Mouse (Mus musculus) MEL (cell line): ENCODE measurements around the gene Spag17. TPM values are rescaled to one million over a fixed set of nuclear protein-coding genes. Genes with fewer than 3 reads are reported as not detected.
A peak's percentile ranks its signal among the peaks of the same experiment; 100 is the strongest.

ENCODE experiments used
- DNase-seq: peaks from one replicate; pipeline ENCODE4 v3.0.0; 2011; ENCODE audit warnings: low read depth, low spot score
- H3K27ac ChIP-seq: 2 replicates; pipeline ENCODE4 v1.5.1; 2012; ENCODE audit warnings: low read depth, mild to moderate bottlenecking, control low read depth, low read length, moderate library complexity; ENCODE audit not compliant: control insufficient read depth
- H3K27me3 ChIP-seq, 2 experiments: fragments of 150-350 bp in 1 of 2; sonication (generic) in 1 of 2; 2 replicates each; pipeline ENCODE4 v1.6.1; 2012; ENCODE audit warnings: low read length in 2 of 2, mild to moderate bottlenecking in 2 of 2, improper control_type of control experiment in 1 of 2, moderate library complexity in 1 of 2; ENCODE audit not compliant: insufficient read depth in 2 of 2, control insufficient read depth in 1 of 2
- H3K36me3 ChIP-seq, 2 experiments: 2 replicates each; pipeline ENCODE4 v1.6.1; 2012 to 2014; ENCODE audit warnings: low read length in 2 of 2, improper control_type of control experiment in 1 of 2, inconsistent platforms in 1 of 2, mild to moderate bottlenecking in 1 of 2; ENCODE audit not compliant: insufficient read depth in 2 of 2, control insufficient read depth in 1 of 2
- H3K4me1 ChIP-seq, 2 experiments: fragments of 150-350 bp in 1 of 2; sonication (generic) in 1 of 2; 2 replicates each; pipeline ENCODE4 v1.6.1; 2012; ENCODE audit warnings: low read length in 2 of 2, improper control_type of control experiment in 1 of 2, mild to moderate bottlenecking in 1 of 2; ENCODE audit not compliant: insufficient read depth in 2 of 2, control insufficient read depth in 1 of 2
- H3K4me3 ChIP-seq, 2 experiments: fragments of 150-350 bp in 1 of 2; sonication (generic) in 1 of 2; 2 replicates each; pipeline ENCODE4 v1.5.1; 2012; ENCODE audit warnings: low read depth in 2 of 2, low read length in 2 of 2, mild to moderate bottlenecking in 2 of 2, moderate library complexity in 2 of 2, control low read depth in 1 of 2, improper control_type of control experiment in 1 of 2; ENCODE audit not compliant: control insufficient read depth in 1 of 2, insufficient read depth in 1 of 2
- H3K79me2 ChIP-seq: 2 replicates; pipeline ENCODE4 v1.6.1; 2012; ENCODE audit warnings: mild to moderate bottlenecking, low read length, moderate library complexity; ENCODE audit not compliant: control insufficient read depth, poor library complexity, insufficient read depth
- H3K9ac ChIP-seq: 2 replicates; pipeline ENCODE4 v1.6.1; 2012; ENCODE audit warnings: low read depth, mild to moderate bottlenecking, control low read depth, low read length, moderate library complexity; ENCODE audit not compliant: control insufficient read depth, poor library complexity, severe bottlenecking
- H3K9me3 ChIP-seq: fragments of 150-350 bp; sonication (generic); replicated peaks from 2 replicates; pipeline ENCODE4 v1.6.1; 2012; ENCODE audit warnings: mild to moderate bottlenecking, low read length, improper control_type of control experiment, moderate library complexity; ENCODE audit not compliant: insufficient read depth
- BHLHE40 ChIP-seq: IDR thresholded peaks from 2 replicates; pipeline ENCODE4 v1.6.1; 2012; ENCODE audit warnings: low read depth, mild to moderate bottlenecking, inconsistent platforms, low read length, improper control_type of control experiment, borderline replicate concordance
- CHD1 ChIP-seq: IDR thresholded peaks from 2 replicates; pipeline ENCODE4 v1.6.1; 2012; ENCODE audit warnings: low read depth, mild to moderate bottlenecking, inconsistent platforms, low read length, improper control_type of control experiment
- CTCF ChIP-seq, 3 experiments: IDR thresholded peaks in 2 of 3; conservative IDR thresholded peaks in 1 of 3; 2 replicates each; pipeline ENCODE4 v1.5.1; 2011 to 2012; ENCODE audit warnings: low read length in 3 of 3, low read depth in 2 of 3, mild to moderate bottlenecking in 2 of 3, improper control_type of control experiment in 1 of 3, inconsistent platforms in 1 of 3, mixed read lengths in 1 of 3, moderate library complexity in 1 of 3; ENCODE audit not compliant: control insufficient read depth in 1 of 3, insufficient read depth in 1 of 3, poor library complexity in 1 of 3, severe bottlenecking in 1 of 3
- KAT2A ChIP-seq: conservative IDR thresholded peaks from 2 replicates; pipeline ENCODE4 v1.6.1; 2012; ENCODE audit warnings: low read depth, low read length, improper control_type of control experiment, inconsistent platforms
- MAFK ChIP-seq: IDR thresholded peaks from 2 replicates; pipeline ENCODE4 v1.6.1; 2011; ENCODE audit warnings: low read depth, mild to moderate bottlenecking, low read length, improper control_type of control experiment, borderline replicate concordance
- MAX ChIP-seq: IDR thresholded peaks from 2 replicates; pipeline ENCODE4 v1.6.1; 2011; ENCODE audit warnings: low read length, improper control_type of control experiment
- MAZ ChIP-seq: IDR thresholded peaks from 2 replicates; pipeline ENCODE4 v1.6.1; 2012; ENCODE audit warnings: low read depth, mild to moderate bottlenecking, inconsistent platforms, low read length, improper control_type of control experiment
- MYB ChIP-seq: IDR thresholded peaks from 2 replicates; pipeline ENCODE4 v1.6.1; 2011; ENCODE audit warnings: mild to moderate bottlenecking, low read depth, low read length, improper control_type of control experiment
- MYC ChIP-seq: IDR thresholded peaks from 2 replicates; pipeline ENCODE4 v1.6.1; 2011; ENCODE audit warnings: low read depth, mild to moderate bottlenecking, low read length, improper control_type of control experiment, moderate library complexity
- NRF1 ChIP-seq: IDR thresholded peaks from 2 replicates; pipeline ENCODE4 v1.6.1; 2014; ENCODE audit warnings: low read depth, mild to moderate bottlenecking, inconsistent platforms, low read length, improper control_type of control experiment, moderate library complexity; ENCODE audit not compliant: poor library complexity, insufficient read depth, severe bottlenecking
- POLR2AphosphoS2 ChIP-seq: IDR thresholded peaks from 2 replicates; pipeline ENCODE4 v1.6.1; 2011; ENCODE audit warnings: low read length, improper control_type of control experiment
- POLR2AphosphoS5 ChIP-seq: IDR thresholded peaks from 2 replicates; pipeline ENCODE4 v1.6.1; 2012; ENCODE audit warnings: low read depth, borderline replicate concordance, mild to moderate bottlenecking, inconsistent platforms, low read length, moderate library complexity, mixed read lengths
- RAD21 ChIP-seq: IDR thresholded peaks from 2 replicates; pipeline ENCODE4 v1.6.1; 2011; ENCODE audit warnings: mild to moderate bottlenecking, low read depth, low read length, improper control_type of control experiment
- RCOR1 ChIP-seq: IDR thresholded peaks from 2 replicates; pipeline ENCODE4 v1.6.1; 2012; ENCODE audit warnings: low read depth, mild to moderate bottlenecking, inconsistent platforms, low read length, improper control_type of control experiment
- SIN3A ChIP-seq: IDR thresholded peaks from 2 replicates; pipeline ENCODE4 v1.6.1; 2012; ENCODE audit warnings: low read length, improper control_type of control experiment, inconsistent platforms
- SMC3 ChIP-seq: IDR thresholded peaks from 2 replicates; pipeline ENCODE4 v1.6.1; 2011; ENCODE audit warnings: low read depth, low read length, improper control_type of control experiment
- TBP ChIP-seq: IDR thresholded peaks from 2 replicates; pipeline ENCODE4 v1.8.0; 2011; ENCODE audit warnings: low read depth, low read length, improper control_type of control experiment
- ZC3H11A ChIP-seq: IDR thresholded peaks from 2 replicates; pipeline ENCODE4 v1.6.1; 2012; ENCODE audit warnings: low read depth, mild to moderate bottlenecking, inconsistent platforms, low read length, improper control_type of control experiment
- ZKSCAN1 ChIP-seq: IDR thresholded peaks from 2 replicates; pipeline ENCODE4 v1.6.1; 2012; ENCODE audit warnings: low read depth, mild to moderate bottlenecking, inconsistent platforms, low read length, improper control_type of control experiment, moderate library complexity
- ZNF384 ChIP-seq: IDR thresholded peaks from 2 replicates; pipeline ENCODE4 v1.6.1; 2012; ENCODE audit warnings: low read depth, mild to moderate bottlenecking, inconsistent platforms, low read length, improper control_type of control experiment
- polyA plus RNA-seq, 2 experiments: library from polyadenylated mRNA; stranded (reverse) in 1 of 2; unstranded in 1 of 2; fragments of >175 nt in 1 of 2; fragments of >200 nt in 1 of 2; gene quantifications; 2 replicates each; pipeline versions ENCODE4 v1.2.1 to v1.2.4; 2012; ENCODE audit warnings: low replicate concordance in 2 of 2, low read depth in 1 of 2; ENCODE audit not compliant: insufficient read length in 2 of 2, insufficient read depth in 1 of 2, missing spikeins in 1 of 2
- total RNA-seq: library from RNA; depleted of rRNA; stranded (reverse); fragments of 300-350 nt; gene quantifications from 2 replicates; pipeline ENCODE4 v1.2.3, GENCODE M21; 2012

Gene Spag17
- total and polyA plus RNA-seq, 3 experiments: 0.04 TPM; not detected in 2

DNA sequence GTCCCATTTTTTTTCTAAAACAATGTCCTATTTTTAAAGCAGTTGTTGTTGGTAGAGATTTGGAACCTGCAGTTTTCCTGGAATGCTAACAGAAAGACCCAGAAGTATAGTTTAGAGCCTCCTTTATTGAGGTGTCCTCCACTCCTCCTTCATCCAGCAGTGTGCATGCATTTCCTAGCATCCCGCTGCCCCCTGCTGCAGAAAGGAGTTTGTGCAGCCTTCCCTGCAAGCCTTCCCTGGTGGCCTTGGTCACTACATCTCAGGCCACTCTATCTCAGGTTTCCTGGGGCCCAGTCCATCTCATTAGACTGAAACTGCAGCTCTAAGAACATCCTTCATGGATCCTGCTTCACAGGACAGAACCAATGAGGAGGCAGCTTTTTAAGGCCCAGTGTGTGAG, 51.0 kb downstream of the Spag17 start:
- Histone ChIP-seq H3K4me3 (no peak overlapping the region), H3K27me3 (no peaks in the 10 kb centered on the region), H3K27ac (no peak overlapping the region), H3K9me3 (no peaks in the 10 kb centered on the region), H3K36me3 (no peaks in the 10 kb centered on the region), H3K9ac (no peak overlapping the region), H3K4me1 (no peaks in the 10 kb centered on the region), H3K79me2 (no peaks in the 10 kb centered on the region)
- TF ChIP-seq CHD1 (no peak), NRF1 (no peak), SIN3A (no peak), SMC3 (peak; percentile 56), CTCF (IDR thresholded peaks at IDR 0.05 in 2 of 3, conservative IDR thresholded peaks at IDR 0.05 in 1 of 3; ENCODE audit: control insufficient read depth in 1 of 3, insufficient read depth in 1 of 3, low read depth in 2 of 3, low read length in 3 of 3, poor library complexity in 1 of 3, severe bottlenecking in 1 of 3) (peak; percentile 7 to 53 (median 43); a peak in 4 of 6 replicates), RAD21 (peak; percentile 51), KAT2A (no peak), POLR2AphosphoS5 (no peak)
- DNase-seq: peak; percentile 10

- no peak overlapping the region for H3K9ac ChIP-seq
- TF ChIP-seq CTCF (IDR thresholded peaks at IDR 0.05 in 2 of 3, conservative IDR thresholded peaks at IDR 0.05 in 1 of 3; ENCODE audit: control insufficient read depth in 1 of 3, insufficient read depth in 1 of 3, low read depth in 2 of 3, low read length in 3 of 3, poor library complexity in 1 of 3, severe bottlenecking in 1 of 3) (peak; percentile 43 to 70 (median 50); a peak in 5 of 6 replicates), NRF1 (no peak), MAZ (no peak), ZC3H11A (peak; percentile 80), ZNF384 (no peak), POLR2AphosphoS5 (no peak), MYC (no peak), RCOR1 (no peak), MYB (no peak), MAX (no peak), SMC3 (peak; percentile 84), BHLHE40 (no peak), ZKSCAN1 (no peak), TBP (no peak), POLR2AphosphoS2 (no peak), RAD21 (peak; percentile 84), MAFK (no peak)
- TF ChIP-seq, all 39 proteins: peak for 4
- peak; percentile 63 for DNase-seq
- no peaks in the 10 kb centered on the region for H3K79me2 ChIP-seq
- H3K4me1 ChIP-seq: no peaks in the 10 kb centered on the region
- no peak overlapping the region for H3K4me3 ChIP-seq
- H3K27ac ChIP-seq: no peak overlapping the region
- no peaks in the 10 kb centered on the region for H3K9me3 ChIP-seq
- H3K27me3 ChIP-seq: no peaks in the 10 kb centered on the region
- H3K36me3 ChIP-seq: no peaks in the 10 kb centered on the region
Measured at GRCm38 (mm10) chr3:99938611-99939286, 53.5 kb downstream of the Spag17 start.
